Mouse (Mus musculus) stomach, embryonic 16.5 days (tissue): ENCODE measurements at regions not wholly inside any gene's neighbourhood (a gene's known extent, or its start where the extent isn't known, plus 50 kb on each side); places are given as distances from the start of the nearest gene placed in this dataset.

Source experiments
- ATAC-seq: fragments of 200-750 bp; cut with Nextera tagmentation; 2 replicates; pipeline ENCODE4 v1.8.0; 2017; ENCODE audit warnings: moderate number of reproducible peaks, moderate TSS enrichment; ENCODE audit not compliant: insufficient read depth, low FRiP score
- H3K27ac ChIP-seq: fragments of 300-500 bp; sonication (generic); 2 replicates; pipeline ENCODE4 v1.5.1; 2014; ENCODE audit warnings: low read length
- H3K27me3 ChIP-seq: fragments of 300-500 bp; sonication (generic); 2 replicates; pipeline ENCODE4 v1.6.1; 2014; ENCODE audit warnings: low read length, control low read depth, mixed read lengths; ENCODE audit not compliant: control insufficient read depth, insufficient read depth
- H3K36me3 ChIP-seq: fragments of 300-500 bp; sonication (generic); 2 replicates; pipeline ENCODE4 v1.6.1; 2014; ENCODE audit warnings: low read length; ENCODE audit not compliant: control insufficient read depth, insufficient read depth
- H3K4me1 ChIP-seq: fragments of 300-500 bp; sonication (generic); 2 replicates; pipeline ENCODE4 v1.6.1; 2014; ENCODE audit warnings: low read length, control low read depth, mixed read lengths; ENCODE audit not compliant: control insufficient read depth, insufficient read depth
- H3K4me2 ChIP-seq: fragments of 300-500 bp; sonication (generic); 2 replicates; pipeline ENCODE4 v1.6.1; 2014; ENCODE audit warnings: low read depth, low read length, mixed read lengths
- H3K4me3 ChIP-seq: fragments of 300-500 bp; sonication (generic); replicated peaks from 2 replicates; pipeline ENCODE4 v1.5.1; 2014; ENCODE audit warnings: mild to moderate bottlenecking, low read length
- H3K9ac ChIP-seq: fragments of 300-500 bp; sonication (generic); 2 replicates; pipeline ENCODE4 v1.6.1; 2014; ENCODE audit warnings: low read length
- H3K9me3 ChIP-seq: fragments of 300-500 bp; sonication (generic); replicated peaks from 2 replicates; pipeline ENCODE4 v1.6.1; 2016; ENCODE audit warnings: low read length, control low read depth; ENCODE audit not compliant: control insufficient read depth
- WGBS: fragments of 180-500 bp; shearing (Covaris S2); extraction: QIAGEN DNeasy Blood & Tissue Kit; methylation state at CpG from one replicate; pipeline ENCODE4 v1.1.7; 2014; 5-methylcytosine and 5-hydroxymethylcytosine counted together

- H3K4me3 ChIP-seq = no peak overlapping the region
- no peak for ATAC-seq
- no peak overlapping the region for H3K27ac ChIP-seq
- no peaks in the 10 kb centered on the region for H3K27me3 ChIP-seq
- no peak overlapping the region for H3K9ac ChIP-seq
- H3K36me3 ChIP-seq = no peaks in the 10 kb centered on the region
- H3K4me1 ChIP-seq = no peaks in the 10 kb centered on the region
- WGBS = 87% methylated on average over 3 of the region's 3 CpGs
- H3K4me2 ChIP-seq = no peak overlapping the region
- H3K9me3 ChIP-seq = no peaks in the 10 kb centered on the region
These were observed 51.5 kb upstream of the D7Ertd443e start for GRCm38 (mm10) chr7:134436917-134437316.

GRCm38 (mm10) chr7:134439281-134439680, 53.8 kb upstream of the D7Ertd443e start:
- H3K9me3 ChIP-seq = no peaks in the 10 kb centered on the region
- no peak overlapping the region for H3K27ac ChIP-seq
- H3K4me3 ChIP-seq = no peak overlapping the region
- no peak for ATAC-seq
- H3K27me3 ChIP-seq = no peaks in the 10 kb centered on the region
- 89% methylated on average over 5 of the region's 5 CpGs for WGBS
- H3K9ac ChIP-seq = no peak overlapping the region
- H3K4me2 ChIP-seq = no peak overlapping the region
- H3K4me1 ChIP-seq = no peaks in the 10 kb centered on the region
- no peaks in the 10 kb centered on the region for H3K36me3 ChIP-seq

GRCm38 (mm10) chr7:134445008-134445806, 59.7 kb upstream of the D7Ertd443e start:
- no peaks in the 10 kb centered on the region for H3K27me3 ChIP-seq
- H3K4me2 ChIP-seq = no peak overlapping the region
- no peak overlapping the region for H3K4me3 ChIP-seq
- H3K9me3 ChIP-seq = no peaks in the 10 kb centered on the region
- no peak overlapping the region for H3K27ac ChIP-seq
- no peaks in the 10 kb centered on the region for H3K36me3 ChIP-seq
- H3K4me1 ChIP-seq = no peaks in the 10 kb centered on the region
- 65% methylated on average over 8 of the region's 8 CpGs for WGBS
- H3K9ac ChIP-seq = no peak overlapping the region
- no peak for ATAC-seq

DNA sequence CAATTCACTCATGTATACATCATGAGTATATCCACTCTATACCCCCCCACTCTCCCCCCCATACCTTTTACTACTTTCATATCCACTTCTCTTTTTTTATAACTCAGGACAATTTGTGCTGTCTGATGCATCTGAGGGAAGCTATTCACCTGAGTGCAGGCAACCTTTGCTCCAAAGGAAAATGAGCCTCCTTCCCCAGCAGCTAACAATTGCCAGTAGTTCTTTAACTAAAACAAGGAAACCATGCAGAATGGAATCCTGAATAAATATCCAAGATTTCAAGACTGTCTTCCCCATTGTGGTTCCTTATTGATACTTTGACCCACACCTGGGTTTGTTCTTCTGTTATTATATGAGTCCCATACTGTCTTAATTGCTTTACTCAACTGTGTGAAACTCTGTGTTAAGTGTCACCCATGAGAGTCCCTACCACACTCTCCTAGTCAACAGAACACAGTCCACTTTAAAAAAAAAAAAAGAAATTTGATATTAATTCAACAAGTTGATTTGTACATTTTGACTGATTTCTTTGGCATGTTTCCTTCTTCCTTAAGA, 62.3 kb upstream of the D7Ertd443e start:
- no peaks in the 10 kb centered on the region for H3K9me3 ChIP-seq
- H3K4me3 ChIP-seq = no peak overlapping the region
- ATAC-seq = no peak

GRCm38 (mm10) chr7:134448831-134449230, 63.4 kb upstream of the D7Ertd443e start:
- Histone ChIP-seq H3K9me3 (no peaks in the 10 kb centered on the region), H3K36me3 (no peaks in the 10 kb centered on the region), H3K4me1 (no peaks in the 10 kb centered on the region), H3K27ac (no peak overlapping the region), H3K4me3 (no peak overlapping the region), H3K9ac (no peak overlapping the region), H3K4me2 (no peak overlapping the region), H3K27me3 (no peaks in the 10 kb centered on the region)
- no peak for ATAC-seq
- 83% methylated on average over 2 of the region's 2 CpGs for WGBS

More for the DNA sequence above, 62.3 kb upstream of the D7Ertd443e start:
- no peak overlapping the region for H3K9ac ChIP-seq
- no peaks in the 10 kb centered on the region for H3K4me1 ChIP-seq
- H3K27ac ChIP-seq = no peak overlapping the region
- no peak overlapping the region for H3K4me2 ChIP-seq
- no peaks in the 10 kb centered on the region for H3K27me3 ChIP-seq
- no peaks in the 10 kb centered on the region for H3K36me3 ChIP-seq

GRCm38 (mm10) chr7:134462677-134463076, 77.2 kb upstream of the D7Ertd443e start:
- Histone ChIP-seq H3K4me1 (no peaks in the 10 kb centered on the region), H3K4me3 (no peak overlapping the region), H3K36me3 (no peaks in the 10 kb centered on the region), H3K9me3 (no peaks in the 10 kb centered on the region), H3K27me3 (no peaks in the 10 kb centered on the region), H3K4me2 (no peak overlapping the region), H3K9ac (no peak overlapping the region), H3K27ac (no peak overlapping the region)
- 77% methylated on average over 3 of the region's 3 CpGs for WGBS
- ATAC-seq = 0 out of 2 replicates have a peak, but pooled peaks have one; percentile 37

DNA sequence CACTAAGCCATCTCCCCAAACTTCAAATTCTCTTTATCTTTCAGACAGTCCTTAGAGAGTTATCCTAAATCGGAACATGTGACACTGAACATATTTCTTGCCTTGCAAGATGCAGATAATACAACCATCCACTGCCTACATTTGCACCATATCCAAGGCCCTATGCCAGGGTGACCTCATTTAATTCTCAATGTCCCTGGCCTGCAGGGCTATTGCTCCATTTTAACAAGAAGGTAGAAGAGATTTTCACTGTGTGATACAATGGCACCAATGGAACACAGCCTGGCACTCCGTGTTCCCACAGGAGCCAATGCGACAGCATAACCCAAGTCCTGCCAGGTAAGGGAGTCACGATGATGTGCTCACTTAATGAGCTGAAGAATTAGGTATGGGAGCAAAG, 77.9 kb upstream of the D7Ertd443e start:
- 92% methylated on average over 4 of the region's 4 CpGs for WGBS
- no peaks in the 10 kb centered on the region for H3K36me3 ChIP-seq
- no peak overlapping the region for H3K4me2 ChIP-seq
- no peaks in the 10 kb centered on the region for H3K4me1 ChIP-seq
- H3K27ac ChIP-seq = no peak overlapping the region
- H3K27me3 ChIP-seq = no peaks in the 10 kb centered on the region
- no peak overlapping the region for H3K9ac ChIP-seq
- H3K9me3 ChIP-seq = no peaks in the 10 kb centered on the region
- no peak overlapping the region for H3K4me3 ChIP-seq
- ATAC-seq = no peak

DNA sequence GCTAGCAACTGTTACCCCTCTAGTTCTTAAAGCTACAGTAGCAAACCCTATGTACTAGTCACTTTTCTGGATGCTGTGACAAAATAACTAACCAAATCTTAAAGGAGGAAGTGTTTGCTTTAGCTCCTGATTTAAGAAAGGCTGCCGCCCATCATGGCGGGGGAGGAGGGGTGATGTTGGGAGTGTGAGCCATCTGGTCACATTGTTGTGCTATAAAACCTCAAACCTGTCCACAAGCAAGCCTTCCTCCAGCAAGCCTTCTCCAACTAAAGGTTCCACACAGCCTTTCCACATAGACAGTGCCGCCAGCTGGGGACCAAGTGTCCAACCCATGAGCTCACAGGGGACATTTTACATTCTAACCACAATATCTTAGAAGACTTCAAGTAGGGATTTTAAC, 81.8 kb upstream of the D7Ertd443e start:
- Histone ChIP-seq H3K27ac (no peak overlapping the region), H3K4me2 (no peak overlapping the region), H3K4me1 (no peaks in the 10 kb centered on the region), H3K27me3 (no peaks in the 10 kb centered on the region), H3K9me3 (no peaks in the 10 kb centered on the region), H3K9ac (no peak overlapping the region), H3K36me3 (no peaks in the 10 kb centered on the region), H3K4me3 (no peak overlapping the region)
- ATAC-seq = no peak
- WGBS = 69% methylated on average over 3 of the region's 3 CpGs

GRCm38 (mm10) chr7:134471286-134471685, 85.8 kb upstream of the D7Ertd443e start:
- H3K9ac ChIP-seq = no peak overlapping the region
- no peak for ATAC-seq
- no peak overlapping the region for H3K27ac ChIP-seq
- H3K27me3 ChIP-seq = no peaks in the 10 kb centered on the region
- 27% methylated on average over 2 of the region's 2 CpGs for WGBS
- H3K4me3 ChIP-seq = no peak overlapping the region
- H3K9me3 ChIP-seq = no peaks in the 10 kb centered on the region
- H3K36me3 ChIP-seq = no peaks in the 10 kb centered on the region
- H3K4me1 ChIP-seq = no peaks in the 10 kb centered on the region
- no peak overlapping the region for H3K4me2 ChIP-seq
